Mouse (Mus musculus): ENCODE measurements around the gene Traf3ip1. TPM values are rescaled to one million over a fixed set of nuclear protein-coding genes. Genes with fewer than 3 reads are reported as not detected.

The Traf3ip1 gene
- 2.3 TPM for polyA plus RNA-seq (2017; shearing (Covaris generic))

DNA sequence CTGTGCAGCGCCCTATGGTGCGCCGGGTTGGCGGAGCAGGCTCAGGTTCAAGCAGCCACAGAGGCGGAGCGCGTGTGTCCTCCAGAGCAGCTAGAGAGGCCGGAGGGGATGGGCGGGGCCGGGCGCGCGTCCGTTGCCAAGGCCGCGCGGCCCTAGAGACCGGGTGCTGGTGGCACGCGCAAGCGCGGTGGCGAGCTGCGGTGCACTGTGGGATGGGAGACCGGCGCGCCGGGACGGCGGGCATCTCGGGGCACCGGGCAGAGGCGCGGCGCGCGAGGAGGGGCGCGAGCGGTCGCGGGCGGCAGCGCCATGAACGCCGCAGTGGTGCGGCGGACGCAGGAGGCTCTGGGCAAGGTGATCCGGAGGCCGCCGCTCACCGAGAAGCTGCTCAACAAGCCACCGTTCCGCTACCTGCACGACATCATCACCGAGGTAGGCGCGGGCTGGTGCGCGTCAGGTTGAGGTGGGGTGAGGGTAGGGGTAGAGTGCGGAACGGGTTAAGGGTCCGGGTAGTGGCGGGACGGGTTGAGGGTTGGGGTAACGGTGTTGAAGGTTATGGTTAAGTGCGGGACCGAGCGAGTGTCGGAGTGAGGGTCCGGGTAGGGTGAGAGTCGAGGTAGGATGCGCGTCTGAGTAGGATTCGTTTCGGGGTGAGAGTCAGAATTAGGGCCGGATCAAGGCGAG lies at the start of gene Traf3ip1:
Gene Traf3ip1, plus strand, starts transcription at position 191 of the 684 bp plus-strand sequence.

DNA sequence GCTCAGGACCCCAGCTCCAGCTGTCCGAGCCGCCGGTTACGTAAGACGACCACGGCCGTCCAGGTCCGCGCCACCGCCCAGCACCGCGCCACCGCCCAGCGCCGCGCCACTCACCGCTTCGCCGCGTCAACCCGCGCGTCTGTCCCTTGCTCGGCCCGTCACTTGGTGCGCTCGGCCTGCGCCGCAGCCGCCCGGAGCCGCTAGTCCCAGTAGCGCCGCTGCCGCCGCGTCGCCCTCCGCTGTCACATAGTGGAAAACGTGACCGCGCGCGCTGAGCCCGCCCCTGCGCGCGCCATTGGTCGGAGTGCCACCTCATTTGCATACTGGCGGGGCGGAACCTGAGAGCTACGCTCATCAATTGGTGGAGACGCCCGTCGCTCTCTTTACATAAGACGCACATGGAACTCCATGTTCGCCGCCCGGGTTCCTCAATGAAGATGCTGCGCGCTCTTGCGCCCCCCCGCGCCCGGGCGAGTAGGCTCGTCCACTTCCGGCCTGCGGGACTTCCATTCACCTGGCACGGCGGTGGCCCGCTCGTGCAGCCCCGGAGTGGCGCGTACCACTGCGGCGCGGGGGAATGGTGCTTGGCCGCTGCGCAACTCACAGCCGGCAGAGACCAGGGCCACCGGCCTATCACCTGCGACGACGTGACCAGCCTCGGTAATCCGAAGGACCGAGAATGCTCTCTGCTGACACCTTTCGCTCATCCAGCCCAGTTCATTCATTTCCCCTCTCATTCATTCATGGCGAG lies 35.2 kb upstream of the Traf3ip1 start, which contains the start of gene Per2:
Gene Per2, minus strand, starts transcription at position 266 of the 751 bp plus-strand sequence.

DNA sequence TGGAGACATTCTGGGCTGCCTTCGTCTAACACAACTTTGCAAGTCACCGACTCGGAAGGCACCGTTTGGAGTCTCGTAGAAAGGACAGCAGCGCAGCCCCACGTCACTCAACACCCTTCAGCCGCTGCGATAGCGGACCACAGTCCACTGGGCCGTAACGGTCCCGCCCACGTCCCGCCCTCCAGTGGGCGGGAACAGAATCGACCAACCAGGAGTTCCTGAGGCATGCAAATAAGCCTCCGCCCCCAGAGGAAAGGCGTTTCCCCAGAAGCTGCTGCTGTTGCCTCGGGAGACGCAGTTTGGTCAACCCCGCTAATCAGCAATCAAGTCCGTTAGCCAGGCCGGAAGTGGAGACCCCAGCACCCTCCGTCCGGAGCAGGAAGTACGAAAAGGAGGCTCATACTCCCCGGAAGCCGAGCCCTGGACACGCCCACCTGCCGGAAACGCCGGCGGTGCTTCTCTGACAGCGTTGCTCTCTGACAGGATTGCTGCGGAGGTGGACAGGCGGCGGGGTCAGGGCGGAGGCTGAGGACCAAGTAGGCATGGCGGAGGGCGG lies 45.9 kb downstream of the Traf3ip1 start, which contains the start of gene Asb1:
Gene Asb1, plus strand, starts transcription at position 274 of the 556 bp plus-strand sequence.

Other genes with a start within 250 kb of the Traf3ip1 start
- gene Ube2f, start 244.3 kb upstream of the Traf3ip1 start, polyA plus RNA-seq (2017; shearing (Covaris generic)) = 103 TPM
- gene Scly, start 196.3 kb upstream of the Traf3ip1 start, polyA plus RNA-seq (2017; shearing (Covaris generic)) = 45.3 TPM
- not detected for gene Espnl, start 172.6 kb upstream of the Traf3ip1 start, polyA plus RNA-seq (2017; shearing (Covaris generic))
- gene Klhl30, start 143.6 kb upstream of the Traf3ip1 start, polyA plus RNA-seq (2017; shearing (Covaris generic)) = not detected
- gene Erfe, start 128.2 kb upstream of the Traf3ip1 start, polyA plus RNA-seq (2017; shearing (Covaris generic)) = not detected
- 45.2 TPM for gene Ilkap, start 95.8 kb upstream of the Traf3ip1 start, polyA plus RNA-seq (2017; shearing (Covaris generic))
- 30.4 TPM for gene Hes6, start 80.6 kb upstream of the Traf3ip1 start, polyA plus RNA-seq (2017; shearing (Covaris generic))
- gene Per2, start 35.3 kb upstream of the Traf3ip1 start, polyA plus RNA-seq (2017; shearing (Covaris generic)) = 2.7 TPM
- gene Asb1, start 45.9 kb downstream of the Traf3ip1 start, polyA plus RNA-seq (2017; shearing (Covaris generic)) = 11.4 TPM

All from activated CD4-positive, CD25-positive, alpha-beta regulatory T cell, adult 9 weeks (primary cell).